Mouse (Mus musculus) lung, embryonic 16.5 days (tissue): Measurements from ENCODE around the gene Wfdc11. TPM values are rescaled to one million over a fixed set of nuclear protein-coding genes. Genes with fewer than 3 reads are reported as not detected.
"Not testable (repeated sequence)": the region's sequence is repeated elsewhere in the genome, so short reads cannot be mapped to it uniquely, and the experiment has no call there.

Experiments used
- ATAC-seq: fragments of 200-750 bp; cut with Nextera tagmentation; 2 replicates; pipeline ENCODE4 v1.8.0; 2017; ENCODE audit warnings: low read depth, mild to moderate bottlenecking, moderate library complexity
- H3K27ac ChIP-seq: fragments of 300-500 bp; sonication (generic); 2 replicates; pipeline ENCODE4 v1.5.1; 2014; ENCODE audit warnings: mild to moderate bottlenecking, control low read depth, low read length
- H3K27me3 ChIP-seq: fragments of 300-500 bp; sonication (generic); 2 replicates; pipeline ENCODE4 v1.6.1; 2014; ENCODE audit warnings: low read depth, low read length, mixed read lengths; ENCODE audit not compliant: control insufficient read depth, insufficient read depth
- H3K36me3 ChIP-seq: fragments of 300-500 bp; sonication (generic); 2 replicates; pipeline ENCODE4 v1.6.1; 2014; ENCODE audit warnings: low read length; ENCODE audit not compliant: control insufficient read depth, insufficient read depth
- H3K4me1 ChIP-seq: fragments of 300-500 bp; sonication (generic); replicated peaks from 2 replicates; pipeline ENCODE4 v1.6.1; 2014; ENCODE audit warnings: low read length, mixed read lengths; ENCODE audit not compliant: control insufficient read depth, insufficient read depth
- H3K4me2 ChIP-seq: fragments of 300-500 bp; sonication (generic); 2 replicates; pipeline ENCODE4 v1.6.1; 2014; ENCODE audit warnings: low read depth, low read length, control low read depth
- H3K4me3 ChIP-seq: fragments of 300-500 bp; sonication (generic); 2 replicates; pipeline ENCODE4 v1.5.1; 2014; ENCODE audit warnings: mild to moderate bottlenecking, low read length, control low read depth
- H3K9ac ChIP-seq: fragments of 300-500 bp; sonication (generic); 2 replicates; pipeline ENCODE4 v1.6.1; 2014; ENCODE audit warnings: low read length, control low read depth
- H3K9me3 ChIP-seq: fragments of 300-500 bp; sonication (generic); 2 replicates; pipeline ENCODE4 v1.6.1; 2016; ENCODE audit warnings: low read length; ENCODE audit not compliant: control insufficient read depth
- WGBS: fragments of 180-500 bp; shearing (Covaris S2); extraction: QIAGEN DNeasy Blood & Tissue Kit; methylation state at CpG from one replicate; pipeline ENCODE4 v1.1.7; 2014; 5-methylcytosine and 5-hydroxymethylcytosine counted together
- polyA plus RNA-seq: library from polyadenylated mRNA; unstranded; fragments of >200 nt; fragmentation: Nextera tagmentation; extraction: Ambion mirVana; gene quantifications from 2 replicates; pipeline ENCODE4 v1.2.1, GENCODE M21; 2015

Wfdc11 gene
- polyA plus RNA-seq, 1 experiment from 2014 or later, result not detected

DNA sequence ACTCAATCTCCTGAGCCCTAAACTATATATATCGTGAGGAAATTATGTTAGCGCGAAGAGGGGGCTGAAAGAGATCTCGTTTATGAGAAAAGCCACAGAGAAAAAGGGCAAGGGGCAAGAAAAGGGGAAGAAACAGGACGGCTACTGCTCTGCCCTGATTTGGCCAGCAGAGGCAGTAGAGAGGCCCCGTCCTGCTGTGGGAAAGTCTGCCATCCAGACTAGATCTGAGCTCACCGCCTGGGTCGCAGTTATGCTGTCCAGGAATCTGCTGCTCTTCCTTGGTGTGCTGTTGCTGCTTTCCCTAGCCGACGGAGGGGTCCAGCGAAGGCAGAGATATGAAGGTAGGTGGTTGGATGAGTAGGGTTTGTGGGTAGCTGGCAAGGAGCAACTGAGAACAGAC is 18.0 kb downstream of the Wfdc11 start, which contains the start of gene Wfdc10:
Gene Wfdc10, plus strand, starts transcription at position 189 of the 400 bp plus-strand sequence.
- H3K9ac ChIP-seq, result no peak within 1 kb of the TSS
- H3K9me3 ChIP-seq, result no peaks in the 10 kb centered on the region
- H3K27me3 ChIP-seq, result no peaks in the 10 kb centered on the region
- no peak within 1 kb of the TSS for H3K4me2 ChIP-seq
- H3K4me3 ChIP-seq, result no peak within 1 kb of the TSS
- ATAC-seq, result no peak
- WGBS, result 11% methylated on average over 11 of the region's 11 CpGs
- H3K27ac ChIP-seq, result no peak within 1 kb of the TSS
- no peaks in the 10 kb centered on the region for H3K36me3 ChIP-seq
- H3K4me1 ChIP-seq, result no peaks in the 10 kb centered on the region

GRCm38 (mm10) chr2:164641881-164642673 is 31.8 kb downstream of the Wfdc11 start:
- no peak overlapping the region for H3K4me2 ChIP-seq
- WGBS, result 59% methylated on average over 13 of the region's 13 CpGs

DNA sequence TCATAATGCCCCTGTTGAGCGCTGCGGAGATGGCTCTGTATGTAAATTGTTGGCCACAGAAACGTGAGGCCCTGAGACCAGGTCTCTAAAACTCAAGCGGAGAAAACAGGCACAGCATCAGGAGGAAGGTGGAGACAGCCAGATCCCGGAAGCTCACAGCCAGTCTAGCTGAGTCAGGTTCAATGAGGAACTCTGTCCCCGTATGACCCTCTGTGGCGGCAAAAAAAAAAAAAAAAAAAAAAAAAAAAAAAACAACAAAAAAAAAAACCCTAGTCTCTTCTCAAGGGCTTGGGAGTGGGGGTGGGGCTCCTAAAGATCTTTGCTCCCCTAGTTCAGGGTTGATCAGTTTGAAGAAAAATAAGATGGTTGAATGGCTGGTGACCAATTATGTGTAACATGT is 32.8 kb downstream of the Wfdc11 start:
- H3K9ac ChIP-seq, result no peak overlapping the region

More at GRCm38 (mm10) chr2:164641881-164642673, 31.8 kb downstream of the Wfdc11 start:
- no peak for ATAC-seq
- H3K27me3 ChIP-seq, result no peaks in the 10 kb centered on the region
- no peak overlapping the region for H3K4me3 ChIP-seq
- H3K27ac ChIP-seq, result no peak overlapping the region
- H3K9ac ChIP-seq, result no peak overlapping the region
- no peaks in the 10 kb centered on the region for H3K9me3 ChIP-seq
- H3K4me1 ChIP-seq, result no peaks in the 10 kb centered on the region
- H3K36me3 ChIP-seq, result no peaks in the 10 kb centered on the region

GRCm38 (mm10) chr2:164638696-164639095 is 35.2 kb downstream of the Wfdc11 start, which contains the start of gene Wfdc16:
TSS of gene Wfdc16 (minus strand) at chr2:164638796.
- Histone ChIP-seq H3K9ac (no peak within 1 kb of the TSS), H3K27ac (no peak within 1 kb of the TSS), H3K27me3 (no peaks in the 10 kb centered on the region), H3K4me3 (no peak within 1 kb of the TSS), H3K4me2 (no peak within 1 kb of the TSS), H3K36me3 (no peaks in the 10 kb centered on the region), H3K9me3 (no peaks in the 10 kb centered on the region), H3K4me1 (no peaks in the 10 kb centered on the region)
- 74% methylated on average over 3 of the region's 3 CpGs for WGBS
- no peak for ATAC-seq

More for the DNA sequence above, 32.8 kb downstream of the Wfdc11 start:
- Histone ChIP-seq H3K27ac (no peak overlapping the region), H3K4me3 (no peak overlapping the region), H3K27me3 (no peaks in the 10 kb centered on the region), H3K36me3 (no peaks in the 10 kb centered on the region), H3K4me1 (no peaks in the 10 kb centered on the region), H3K9me3 (no peaks in the 10 kb centered on the region), H3K4me2 (no peak overlapping the region)
- 74% methylated on average over 7 of the region's 7 CpGs for WGBS
- ATAC-seq, result no peak

DNA sequence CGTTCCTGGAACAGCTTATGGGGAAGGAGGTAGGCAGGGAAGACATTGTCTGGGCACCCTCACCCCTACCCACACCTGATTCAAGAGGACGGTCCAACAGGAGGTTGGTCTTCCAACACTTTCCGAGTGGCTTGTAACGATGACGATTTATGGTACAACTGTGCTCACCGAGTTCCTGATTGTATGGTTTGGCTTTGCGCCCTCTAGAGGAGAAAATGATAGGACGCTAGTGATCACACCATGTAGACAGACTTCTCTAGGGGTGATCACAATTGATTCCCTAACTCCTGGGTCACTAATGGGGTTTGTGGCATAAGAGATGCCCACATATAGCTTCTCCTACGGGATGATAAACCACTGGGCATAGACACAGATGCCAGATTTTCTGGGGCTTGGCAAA is 38.6 kb downstream of the Wfdc11 start:
- no peak overlapping the region for H3K4me3 ChIP-seq
- no peak overlapping the region for H3K9ac ChIP-seq
- no peaks in the 10 kb centered on the region for H3K4me1 ChIP-seq
- WGBS, result 71% methylated on average over 9 of the region's 9 CpGs
- no peaks in the 10 kb centered on the region for H3K36me3 ChIP-seq
- ATAC-seq, result no peak
- no peaks in the 10 kb centered on the region for H3K9me3 ChIP-seq
- no peak overlapping the region for H3K27ac ChIP-seq
- no peak overlapping the region for H3K4me2 ChIP-seq
- no peaks in the 10 kb centered on the region for H3K27me3 ChIP-seq

DNA sequence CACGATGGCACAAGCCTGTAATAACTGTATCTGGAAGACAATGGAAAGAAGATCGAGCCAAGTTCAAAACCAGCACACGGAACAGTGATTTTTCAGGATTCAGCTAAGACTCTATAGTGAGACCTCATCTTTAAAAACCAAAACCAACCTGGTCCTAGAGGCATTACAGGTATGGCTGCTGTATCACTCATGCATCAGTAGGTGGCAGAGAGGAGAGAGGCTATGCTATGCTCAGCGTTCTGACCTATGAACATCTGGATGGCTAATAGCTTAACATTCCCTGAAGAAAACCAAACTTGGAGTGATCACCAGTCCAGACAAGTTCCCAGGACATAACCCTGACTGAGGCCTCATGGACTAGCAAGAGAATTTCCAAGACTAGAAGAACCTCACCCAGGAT is 52.1 kb downstream of the Wfdc11 start:
- Histone ChIP-seq H3K9ac (no peak overlapping the region), H3K9me3 (no peaks in the 10 kb centered on the region), H3K4me2 (no peak overlapping the region), H3K27me3 (no peaks in the 10 kb centered on the region), H3K4me1 (no peaks in the 10 kb centered on the region), H3K27ac (no peak overlapping the region), H3K4me3 (no peak overlapping the region), H3K36me3 (no peaks in the 10 kb centered on the region)
- WGBS, result 76% methylated on average over 4 of the region's 4 CpGs
- no peak for ATAC-seq

GRCm38 (mm10) chr2:164619050-164619449 is 54.8 kb downstream of the Wfdc11 start:
- Histone ChIP-seq H3K27ac (no peak overlapping the region), H3K4me2 (no peak overlapping the region), H3K9ac (no peak overlapping the region), H3K27me3 (no peaks in the 10 kb centered on the region), H3K9me3 (no peaks in the 10 kb centered on the region), H3K4me1 (no peaks in the 10 kb centered on the region), H3K36me3 (no peaks in the 10 kb centered on the region), H3K4me3 (no peak overlapping the region)
- 47% methylated on average over 5 of the region's 5 CpGs for WGBS
- no peak for ATAC-seq

DNA sequence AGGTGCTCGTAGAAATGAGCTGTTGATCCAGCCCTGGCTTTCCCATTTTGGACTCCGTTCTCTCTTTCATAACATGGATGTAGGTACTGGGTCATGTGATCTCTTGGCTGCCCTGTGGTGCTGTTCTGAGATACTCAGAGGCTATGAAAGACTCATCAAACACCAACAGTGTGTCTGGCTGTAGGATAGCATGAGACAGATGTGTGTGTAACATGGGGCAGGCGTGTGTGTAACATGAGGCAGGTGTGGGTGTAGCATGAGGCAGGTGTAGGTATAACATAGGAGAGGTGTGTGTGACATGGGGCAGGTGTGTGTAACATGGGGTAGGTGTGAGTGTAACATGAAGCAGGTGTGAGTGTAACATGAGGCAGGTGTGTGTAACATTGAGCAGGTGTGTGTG is 58.5 kb downstream of the Wfdc11 start:
- no peaks in the 10 kb centered on the region for H3K4me1 ChIP-seq
- H3K9ac ChIP-seq, result no peak overlapping the region
- H3K36me3 ChIP-seq, result no peaks in the 10 kb centered on the region
- no peak overlapping the region for H3K27ac ChIP-seq
- WGBS, result 84% methylated on average over 3 of the region's 3 CpGs
- H3K4me3 ChIP-seq, result no peak overlapping the region
- H3K9me3 ChIP-seq, result no peaks in the 10 kb centered on the region
- no peak overlapping the region for H3K4me2 ChIP-seq
- H3K27me3 ChIP-seq, result no peaks in the 10 kb centered on the region
- no peak for ATAC-seq

DNA sequence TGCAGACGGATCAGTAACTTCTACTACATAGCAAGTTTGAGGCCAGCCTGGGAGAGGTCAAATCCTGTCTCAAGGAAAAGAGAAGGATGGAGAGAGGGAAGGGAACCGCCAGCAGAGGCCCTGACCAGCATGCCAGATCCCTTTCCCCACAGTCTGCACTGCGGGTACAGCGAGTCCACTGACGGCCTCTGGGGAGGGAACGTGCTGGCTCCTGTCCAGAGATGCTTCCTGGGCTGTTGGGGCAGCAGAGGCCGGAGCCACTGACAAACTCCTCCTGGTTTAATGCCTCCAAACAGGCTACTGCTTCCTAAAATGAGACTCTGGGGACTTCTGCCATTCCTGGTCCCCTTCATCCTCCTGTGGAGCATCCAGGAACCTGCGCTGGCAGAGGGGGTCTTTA is 60.4 kb downstream of the Wfdc11 start, which contains the start of the genes Wfdc6b and Wfdc8:
Gene Wfdc6b, plus strand, starts transcription at position 52 of the 400 bp plus-strand sequence.
Gene Wfdc8, minus strand, starts transcription at position 156 of the 400 bp plus-strand sequence.
- H3K27me3 ChIP-seq, H3K9me3 ChIP-seq, H3K9ac ChIP-seq, H3K4me3 ChIP-seq, H3K27ac ChIP-seq, H3K4me2 ChIP-seq, ATAC-seq, H3K4me1 ChIP-seq, H3K36me3 ChIP-seq: not testable (repeated sequence)
- 36% methylated on average over 8 of the region's 8 CpGs for whole genome bisulfite sequencing
